Mouse (Mus musculus): Measurements from ENCODE around the gene H1f0. TPM values are rescaled to one million over a fixed set of nuclear protein-coding genes. Genes with fewer than 3 reads are reported as not detected.

Gene H1f0
- polyA plus RNA-seq (2012; rRNA removed), result 142 and 150 TPM in 2 replicates

DNA sequence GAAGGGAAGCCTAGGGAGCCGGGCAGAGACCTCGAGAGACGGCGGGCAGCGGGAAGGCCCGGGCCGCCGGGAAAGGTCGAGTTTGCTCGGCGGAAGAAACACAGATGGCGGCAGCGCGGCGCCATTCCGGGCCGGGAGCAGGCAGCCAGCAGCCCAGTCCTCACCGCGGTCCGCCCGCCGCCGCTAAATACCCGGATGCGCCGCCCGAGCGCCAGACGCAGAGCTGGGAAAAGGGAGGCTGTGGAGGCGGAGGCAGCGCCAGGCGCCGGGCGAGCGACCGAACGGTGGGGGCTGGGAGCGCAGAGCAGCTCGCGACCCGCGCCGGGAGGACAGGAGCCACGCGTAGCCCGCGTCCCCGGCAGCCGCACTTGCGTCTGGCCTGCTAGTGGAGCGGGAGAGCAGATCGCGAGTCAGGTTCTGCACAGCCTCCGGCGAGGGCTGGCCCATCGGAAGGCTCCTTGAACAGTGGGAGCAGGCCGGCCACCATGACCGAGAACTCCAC, at the start of gene H1f0:
Gene H1f0 (plus strand): TSS at position 214 of the 502 bp plus-strand sequence.

GRCm38 (mm10) chr15:79041585-79041984, 13.3 kb downstream of the H1f0 start, which contains the start of gene Galr3:
Galr3 (plus strand) TSS chr15:79041885.

DNA sequence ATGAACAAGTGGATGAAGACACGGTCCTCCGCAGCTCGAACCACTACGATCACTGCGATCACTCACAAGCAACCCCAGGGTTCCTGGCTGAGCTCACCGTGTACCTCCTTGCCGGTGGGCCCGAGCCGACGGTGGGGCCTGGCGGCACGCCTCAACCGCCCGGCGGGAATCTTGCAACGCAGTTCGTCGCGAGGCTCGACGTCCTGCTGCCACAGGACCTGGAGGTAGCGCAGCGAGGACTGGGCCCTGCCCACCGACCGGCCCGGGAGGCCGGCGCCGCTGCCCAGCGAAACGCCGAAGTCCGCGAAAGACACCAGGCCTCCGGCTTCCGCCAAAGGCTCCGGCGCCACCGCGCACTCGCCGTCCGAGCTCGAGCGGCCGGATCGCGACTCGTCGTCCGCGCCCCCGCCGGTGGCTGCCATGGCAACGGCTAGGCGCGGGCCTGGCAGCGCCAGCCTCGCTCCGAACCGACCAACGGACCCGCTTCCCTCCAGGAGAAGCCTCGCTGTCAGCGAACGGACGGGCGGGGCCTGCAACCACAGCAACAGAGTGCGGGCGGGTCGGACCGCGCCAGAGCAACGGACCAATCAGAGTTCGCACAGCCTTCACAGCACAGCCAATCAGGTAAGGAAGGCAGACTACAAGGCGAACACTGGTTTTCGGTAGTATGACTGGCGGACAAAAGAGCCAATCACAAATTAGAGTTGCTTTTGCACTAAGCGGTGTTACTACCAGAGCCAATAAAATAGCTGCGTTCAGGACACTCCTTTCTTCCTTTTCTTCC, 34.3 kb downstream of the H1f0 start, which contains the start of gene Ankrd54:
Gene Ankrd54 (minus strand): TSS at position 518 of the 784 bp plus-strand sequence.

DNA sequence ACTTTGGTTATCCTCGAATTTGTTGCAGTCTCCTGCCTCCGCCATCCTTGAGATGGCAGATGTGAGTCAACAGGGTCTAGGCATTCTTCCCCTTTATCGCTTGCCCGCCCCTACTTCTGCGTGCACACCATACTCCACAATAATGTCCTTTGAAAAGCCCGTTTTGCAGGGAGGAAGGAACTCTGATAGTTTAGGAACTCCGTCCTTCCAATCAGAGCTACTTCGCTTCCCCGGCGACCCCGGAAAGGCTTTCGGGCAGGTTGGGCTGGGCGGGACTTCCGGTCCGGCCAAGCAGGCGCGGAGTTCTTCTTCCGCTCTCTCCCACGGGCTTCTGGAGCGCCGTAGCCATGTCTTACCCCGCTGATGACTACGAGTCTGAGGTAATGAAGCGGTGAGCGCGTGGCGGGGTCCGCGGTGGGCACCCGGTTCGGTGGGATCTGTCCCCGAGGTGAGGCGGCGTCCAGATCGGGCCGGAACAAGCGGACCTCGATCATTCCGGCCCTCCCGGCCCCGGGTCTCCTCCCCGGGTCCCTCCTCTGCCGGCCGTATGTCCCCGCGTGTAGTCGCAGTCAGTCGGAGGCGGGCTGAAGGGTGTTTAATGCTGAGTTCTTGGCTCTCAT, 46.8 kb downstream of the H1f0 start, which contains the start of gene Eif3l:
Gene Eif3l (plus strand): TSS at position 267 of the 620 bp plus-strand sequence.

Other genes with a start within 250 kb of the H1f0 start
- 5.8 and 6.5 TPM in 2 replicates for gene Card10, start 225.4 kb upstream of the H1f0 start, polyA plus RNA-seq (2012; rRNA removed)
- gene Cdc42ep1, start 185.8 kb upstream of the H1f0 start, polyA plus RNA-seq (2012; rRNA removed), result 9.2 and 10.9 TPM in 2 replicates
- 0.11 TPM in 1 of 2 replicates, not detected in the other for gene Lgals2, start 172.9 kb upstream of the H1f0 start, polyA plus RNA-seq (2012; rRNA removed)
- gene Gga1, start 151.3 kb upstream of the H1f0 start, polyA plus RNA-seq (2012; rRNA removed), result 54.1 and 61.2 TPM in 2 replicates
- gene Gm49510, start 128.8 kb upstream of the H1f0 start, polyA plus RNA-seq (2012; rRNA removed), result not detected in 2 replicates
- 6.9 and 7.5 TPM in 2 replicates for gene Sh3bp1, start 128.7 kb upstream of the H1f0 start, polyA plus RNA-seq (2012; rRNA removed)
- gene Pdxp, start 114.5 kb upstream of the H1f0 start, polyA plus RNA-seq (2012; rRNA removed), result 167 and 168 TPM in 2 replicates
- gene Lgals1, start 101.7 kb upstream of the H1f0 start, polyA plus RNA-seq (2012; rRNA removed), result 56.7 and 143 TPM in 2 replicates
- gene Nol12, start 93.5 kb upstream of the H1f0 start, polyA plus RNA-seq (2012; rRNA removed), result 49.7 and 50.2 TPM in 2 replicates
- 45.7 and 55.1 TPM in 2 replicates for gene Triobp, start 80.7 kb upstream of the H1f0 start, polyA plus RNA-seq (2012; rRNA removed)
- 0.23 and 0.38 TPM in 2 replicates for gene Galr3, start 13.4 kb downstream of the H1f0 start, polyA plus RNA-seq (2012; rRNA removed)
- 49.4 and 57.3 TPM in 2 replicates for gene Ankrd54, start 34.4 kb downstream of the H1f0 start, polyA plus RNA-seq (2012; rRNA removed)
- gene Eif3l, start 46.7 kb downstream of the H1f0 start, polyA plus RNA-seq (2012; rRNA removed), result 154 and 158 TPM in 2 replicates
- 27.8 and 34.1 TPM in 2 replicates for gene Micall1, start 80.4 kb downstream of the H1f0 start, polyA plus RNA-seq (2012; rRNA removed)
- gene Polr2f, start 112.6 kb downstream of the H1f0 start, polyA plus RNA-seq (2012; rRNA removed), result 200 and 225 TPM in 2 replicates
- gene 1700088E04Rik, start 112.8 kb downstream of the H1f0 start, polyA plus RNA-seq (2012; rRNA removed), result 15.0 and 16.4 TPM in 2 replicates
- gene Sox10, start 136.8 kb downstream of the H1f0 start, polyA plus RNA-seq (2012; rRNA removed), result 15.4 and 21.4 TPM in 2 replicates
- 112 and 114 TPM in 2 replicates for gene Pick1, start 200.7 kb downstream of the H1f0 start, polyA plus RNA-seq (2012; rRNA removed)
- gene Gm49486, start 200.9 kb downstream of the H1f0 start, polyA plus RNA-seq (2012; rRNA removed), result 1.9 and 2.0 TPM in 2 replicates
- 0.23 and 0.49 TPM in 2 replicates for gene Slc16a8, start 226.3 kb downstream of the H1f0 start, polyA plus RNA-seq (2012; rRNA removed)

All from central nervous system, embryonic 18 days (tissue).